Mouse (Mus musculus) olfactory bulb, adult 2 months (tissue): Measurements from ENCODE around the gene Skiv2l. TPM values are rescaled to one million over a fixed set of nuclear protein-coding genes. Genes with fewer than 3 reads are reported as not detected.
A peak's percentile ranks its signal among the peaks of the same experiment; 100 is the strongest.

Experiments used
- H3K27ac ChIP-seq: fragments of 200-500 bp; 2 replicates; pipeline ENCODE4 v1.5.1; 2012; ENCODE audit warnings: low read depth, low read length; ENCODE audit not compliant: insufficient read depth
- H3K4me1 ChIP-seq: fragments of 200-500 bp; 2 replicates; pipeline ENCODE4 v1.6.1; 2012; ENCODE audit warnings: low read length; ENCODE audit not compliant: control insufficient read depth, insufficient read depth
- H3K4me3 ChIP-seq: fragments of 200-500 bp; 2 replicates; pipeline ENCODE4 v1.5.1; 2012; ENCODE audit warnings: mild to moderate bottlenecking, low read depth, low read length, moderate library complexity; ENCODE audit not compliant: insufficient read depth
- CTCF ChIP-seq: fragments of 200-500 bp; IDR thresholded peaks from 2 replicates; pipeline ENCODE4 v1.5.1; 2012; ENCODE audit warnings: low read depth, mild to moderate bottlenecking, low read length, moderate library complexity; ENCODE audit not compliant: insufficient read depth
- POLR2A ChIP-seq: fragments of 200-500 bp; IDR thresholded peaks from 2 replicates; pipeline ENCODE4 v1.6.1; 2012; ENCODE audit warnings: mild to moderate bottlenecking, low read depth, low read length, moderate library complexity; ENCODE audit not compliant: insufficient read depth
- WGBS: fragments of 180-500 bp; shearing (Covaris S2); methylation state at CpG from one replicate; pipeline ENCODE4 v1.1.7; 2018; 5-methylcytosine and 5-hydroxymethylcytosine counted together
- polyA plus RNA-seq: library from polyadenylated mRNA; stranded (reverse); fragments of >200 nt; gene quantifications from 2 replicates; pipeline ENCODE4 v1.2.4, GENCODE M21; 2012; ENCODE audit warnings: low replicate concordance; ENCODE audit not compliant: missing spikeins, insufficient read depth, insufficient read length

The Skiv2l gene
- polyA plus RNA-seq, 1 experiment, result not detected

GRCm38 (mm10) chr17:34894801-34895530 is 45.0 kb upstream of the Skiv2l start:
- Histone ChIP-seq H3K4me3 (peak overlapping the region; percentile 72), H3K27ac (peak overlapping the region; percentile 39; the same call in 1 of the 2 replicates), H3K4me1 (peaks cover 21% of the 10 kb centered on the region)
- 5% methylated on average over 49 of the region's 51 CpGs for WGBS
- TF ChIP-seq POLR2A (no peak; the same call in 1 of the 2 replicates), CTCF (no peak)

DNA sequence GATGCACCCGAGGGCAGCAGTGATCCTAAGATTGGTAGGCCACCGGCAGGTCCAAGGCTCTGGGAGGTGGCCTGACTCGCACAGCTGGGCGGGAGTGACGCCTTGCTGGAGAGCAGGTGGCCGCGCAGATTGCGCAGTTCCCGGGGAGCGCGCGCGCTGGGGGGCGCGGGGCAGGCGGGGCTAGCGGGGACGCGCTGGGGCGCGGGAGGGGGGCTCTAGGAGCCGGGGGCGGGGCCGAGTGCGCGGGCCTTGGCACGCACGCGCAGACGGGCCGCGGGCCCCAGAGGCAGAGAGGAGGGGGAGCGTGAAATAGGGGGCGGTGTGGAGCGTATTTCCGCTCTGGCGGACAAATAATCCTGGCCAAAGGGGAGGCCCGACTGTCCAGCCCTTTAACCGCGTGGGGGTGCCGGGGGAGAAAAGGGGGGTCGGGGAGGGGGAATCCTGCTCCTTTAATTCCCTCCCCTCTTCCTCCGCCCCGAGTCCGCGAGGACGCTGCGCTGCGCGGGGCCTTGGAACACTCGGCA is 44.1 kb upstream of the Skiv2l start:
- no peak for TF ChIP-seq CTCF
- TF ChIP-seq POLR2A, result peak; percentile 89
- peak overlapping the region; percentile 72 for H3K4me3 ChIP-seq
- peaks cover 17% of the 10 kb centered on the region for H3K4me1 ChIP-seq
- peak overlapping the region; percentile 97 for H3K27ac ChIP-seq
- WGBS, result 0% methylated on average over 41 of the region's 51 CpGs

DNA sequence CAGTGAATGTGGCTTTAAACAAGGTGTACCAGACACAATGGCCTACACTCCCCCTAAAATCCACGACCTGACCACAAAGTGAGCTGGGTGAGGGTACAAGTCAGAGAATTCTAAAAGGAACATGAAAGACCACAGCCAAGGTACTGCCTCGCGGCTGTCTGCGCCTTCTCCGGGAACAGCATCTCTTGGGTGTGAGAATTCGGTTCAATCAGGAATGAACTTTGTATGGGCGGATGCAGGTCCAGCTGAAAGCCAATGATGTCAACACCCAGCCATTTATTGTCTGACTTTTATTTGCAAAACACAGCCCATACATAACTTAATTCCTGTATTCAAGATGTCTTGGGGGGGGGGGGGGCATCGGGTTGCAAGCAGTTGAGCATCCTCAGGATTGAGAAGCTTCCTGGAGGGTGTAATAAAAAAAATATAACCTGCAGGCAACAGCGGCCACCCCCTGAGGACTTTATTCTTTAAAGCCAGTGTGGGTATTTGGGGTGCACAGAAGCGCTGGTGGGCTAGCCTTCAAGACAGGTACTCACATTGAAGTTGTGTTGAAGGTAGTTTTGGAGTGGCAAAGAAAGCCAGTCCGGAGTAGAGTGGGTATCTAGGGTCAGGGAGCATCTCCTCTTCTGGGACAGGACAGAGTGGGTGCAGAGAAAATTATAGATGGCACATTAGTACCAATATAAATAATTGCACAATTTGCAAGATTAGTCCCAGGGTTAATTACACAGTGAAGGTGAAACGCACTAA is 43.2 kb upstream of the Skiv2l start:
- no peak for TF ChIP-seq POLR2A
- H3K4me3 ChIP-seq, result no peak overlapping the region
- WGBS, result 70% methylated on average over 12 of the region's 12 CpGs
- peak overlapping the region; percentile 97; the same call in 1 of the 2 replicates for H3K27ac ChIP-seq
- peaks cover 17% of the 10 kb centered on the region for H3K4me1 ChIP-seq

GRCm38 (mm10) chr17:34891377-34891776 is 41.4 kb upstream of the Skiv2l start:
- Histone ChIP-seq H3K4me1 (peaks cover 14% of the 10 kb centered on the region), H3K4me3 (no peak overlapping the region), H3K27ac (no peak overlapping the region)
- WGBS, result 96% methylated on average over 2 of the region's 2 CpGs
- TF ChIP-seq POLR2A (no peak), CTCF (no peak)

DNA sequence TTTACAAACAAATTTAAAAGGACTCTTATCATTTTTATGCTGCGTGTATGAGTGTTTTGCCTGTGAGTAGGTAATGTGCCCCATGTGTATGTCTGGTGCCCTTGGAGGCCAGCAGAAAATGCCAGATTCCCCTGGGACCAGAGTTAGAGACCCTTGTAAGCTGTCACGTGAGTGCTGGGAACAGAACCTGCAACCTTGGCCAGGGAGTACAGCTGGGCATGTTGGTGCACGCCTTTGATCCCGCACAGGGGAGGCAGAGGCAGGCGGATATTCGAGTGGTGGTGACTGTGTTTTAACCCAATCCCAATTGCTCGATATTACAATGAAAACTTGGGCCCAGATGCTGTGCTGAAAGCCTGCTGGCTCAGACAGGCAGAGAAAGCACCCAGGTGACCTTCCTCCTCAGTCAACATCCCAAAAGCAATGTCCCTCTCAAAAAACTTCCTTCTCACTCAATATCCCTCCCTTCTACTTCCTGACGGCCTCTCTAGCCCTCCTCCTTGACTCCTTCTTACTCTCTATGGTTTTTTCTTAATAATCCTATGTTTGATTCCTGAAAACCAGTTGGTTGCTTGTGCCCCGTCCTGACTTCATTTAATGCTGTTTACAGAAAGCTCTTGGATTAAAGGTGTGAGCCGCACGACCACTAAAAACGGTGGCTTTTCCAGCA is 40.2 kb upstream of the Skiv2l start:
- H3K4me1 ChIP-seq, result peaks cover 3% of the 10 kb centered on the region
- WGBS, result 92% methylated on average over 12 of the region's 12 CpGs

GRCm38 (mm10) chr17:34887942-34888341 is 37.9 kb upstream of the Skiv2l start:
- WGBS, result 85% methylated on average over 5 of the region's 5 CpGs

More for the DNA sequence above, 40.2 kb upstream of the Skiv2l start:
- no peak for TF ChIP-seq CTCF
- TF ChIP-seq POLR2A, result no peak
- Histone ChIP-seq H3K4me3 (no peak overlapping the region), H3K27ac (no peak overlapping the region)

GRCm38 (mm10) chr17:34885615-34886014 is 35.6 kb upstream of the Skiv2l start:
- TF ChIP-seq CTCF (no peak), POLR2A (no peak)
- Histone ChIP-seq H3K4me3 (no peak overlapping the region), H3K27ac (no peak overlapping the region), H3K4me1 (no peaks in the 10 kb centered on the region)
- WGBS, result 91% methylated on average over 3 of the region's 3 CpGs

More at GRCm38 (mm10) chr17:34887942-34888341, 37.9 kb upstream of the Skiv2l start:
- H3K4me1 ChIP-seq, result no peaks in the 10 kb centered on the region
- TF ChIP-seq POLR2A, result no peak
- TF ChIP-seq CTCF, result no peak
- no peak overlapping the region for H3K4me3 ChIP-seq
- no peak overlapping the region for H3K27ac ChIP-seq

- H3K4me3 ChIP-seq, result no peak overlapping the region
- WGBS, result 92% methylated on average over 6 of the region's 6 CpGs
- H3K27ac ChIP-seq, result no peak overlapping the region
- no peaks in the 10 kb centered on the region for H3K4me1 ChIP-seq
- TF ChIP-seq POLR2A (no peak), CTCF (no peak)
These were observed 34.7 kb upstream of the Skiv2l start for GRCm38 (mm10) chr17:34884704-34885103.
